Mouse (Mus musculus): ENCODE results near the gene Arf6.
"Not testable (repeated sequence)": the region's sequence is repeated elsewhere in the genome, so short reads cannot be mapped to it uniquely, and the experiment has no call there.

Arf6 gene

GRCm38 (mm10) chr12:69373850-69374766 is 2.2 kb downstream of the Arf6 start:
- DNase-seq: no peak

GRCm38 (mm10) chr12:69376132-69376531 is 4.2 kb downstream of the Arf6 start:
- DNase-seq: no peak

GRCm38 (mm10) chr12:69377188-69377587 is 5.2 kb downstream of the Arf6 start:
- no peak for DNase-seq

GRCm38 (mm10) chr12:69377636-69378035 is 5.7 kb downstream of the Arf6 start:
- not testable (repeated sequence) for DNase-seq

- DNase-seq: no peak
Measured at GRCm38 (mm10) chr12:69378558-69379454, 6.9 kb downstream of the Arf6 start.

- no peak for DNase-seq
Measured at GRCm38 (mm10) chr12:69382880-69383279, 10.9 kb downstream of the Arf6 start.

- no peak for DNase-seq
Measured at GRCm38 (mm10) chr12:69384606-69385005, 12.7 kb downstream of the Arf6 start.

- DNase-seq: no peak
Measured at GRCm38 (mm10) chr12:69385542-69386280, 13.8 kb downstream of the Arf6 start.

GRCm38 (mm10) chr12:69386281-69386732 is 14.4 kb downstream of the Arf6 start:
- not testable (repeated sequence) for DNase-seq

GRCm38 (mm10) chr12:69388321-69388869 is 16.4 kb downstream of the Arf6 start:
- no peak for DNase-seq

GRCm38 (mm10) chr12:69389273-69389938 is 17.5 kb downstream of the Arf6 start:
- peak; percentile 55 for DNase-seq

GRCm38 (mm10) chr12:69390000-69390698 is 18.2 kb downstream of the Arf6 start:
- DNase-seq: no peak

- no peak for DNase-seq
Measured at GRCm38 (mm10) chr12:69393076-69393475, 21.1 kb downstream of the Arf6 start.

GRCm38 (mm10) chr12:69394456-69394855 is 22.5 kb downstream of the Arf6 start:
- no peak for DNase-seq

GRCm38 (mm10) chr12:69400367-69400766 is 28.4 kb downstream of the Arf6 start:
- DNase-seq: no peak

- no peak for DNase-seq
Measured at GRCm38 (mm10) chr12:69400871-69401286, 28.9 kb downstream of the Arf6 start.

GRCm38 (mm10) chr12:69402100-69402499 is 30.1 kb downstream of the Arf6 start:
- DNase-seq: no peak

- DNase-seq: no peak
Measured at GRCm38 (mm10) chr12:69402594-69403167, 30.7 kb downstream of the Arf6 start.

GRCm38 (mm10) chr12:69410767-69411166 is 38.8 kb downstream of the Arf6 start:
- DNase-seq: no peak

GRCm38 (mm10) chr12:69411936-69412335 is 40.0 kb downstream of the Arf6 start:
- no peak for DNase-seq

GRCm38 (mm10) chr12:69413303-69413702 is 41.4 kb downstream of the Arf6 start:
- DNase-seq: no peak

Data from layer of hippocampus, adult 9-11 months (tissue).